Mouse (Mus musculus) liver, postnatal 0 days (tissue): ENCODE data around the gene Dock9.

Experiments
- CTCF ChIP-seq: sonication (generic); IDR thresholded peaks from 2 replicates; pipeline ENCODE4 v1.5.1; 2016; ENCODE audit warnings: antibody characterized with exemption, low read depth
- EP300 ChIP-seq: IDR thresholded peaks from 2 replicates; pipeline ENCODE4 v1.6.1; 2016; ENCODE audit warnings: antibody characterized with exemption, low read depth, mild to moderate bottlenecking

GRCm38 (mm10) chr14:121779620-121780019, 18.0 kb downstream of the Dock9 start:
- no peak for TF ChIP-seq CTCF
- TF ChIP-seq EP300 = no peak
